Mouse (Mus musculus): ENCODE results near the gene Npas3. TPM values are rescaled to one million over a fixed set of nuclear protein-coding genes. Genes with fewer than 3 reads are reported as not detected.
A peak's percentile ranks its signal among the peaks of the same experiment; 100 is the strongest.

Gene Npas3
- polyA plus RNA-seq, 1 experiment from 2014 or later = 17.7 TPM

GRCm38 (mm10) chr12:53997141-53997540 lies 748.7 kb downstream of the Npas3 start:
- peaks cover 3% of the 10 kb centered on the region; the same call in 1 of the 2 replicates for H3K9me3 ChIP-seq (ENCODE audit: control insufficient read depth, low read length)
- no peak overlapping the region for H3K27ac ChIP-seq (ENCODE audit: low read length)
- H3K9ac ChIP-seq (replicated peaks; ENCODE audit: low read depth, low read length) = no peak overlapping the region
- no peaks in the 10 kb centered on the region for H3K27me3 ChIP-seq (replicated peaks; ENCODE audit: control insufficient read depth, insufficient read depth, low read length)
- H3K36me3 ChIP-seq (ENCODE audit: control insufficient read depth, insufficient read depth) = no peaks in the 10 kb centered on the region
- H3K4me3 ChIP-seq (replicated peaks; ENCODE audit: low read length) = no peak overlapping the region
- H3K4me2 ChIP-seq (ENCODE audit: low read length) = no peak overlapping the region
- no peaks in the 10 kb centered on the region for H3K4me1 ChIP-seq (replicated peaks; ENCODE audit: control insufficient read depth, insufficient read depth, low read length)
- ATAC-seq = no peak
- 91% methylated on average over 3 of the region's 3 CpGs for WGBS

GRCm38 (mm10) chr12:53999647-54000637 lies 751.5 kb downstream of the Npas3 start:
- no peaks in the 10 kb centered on the region for H3K27me3 ChIP-seq (replicated peaks; ENCODE audit: control insufficient read depth, insufficient read depth, low read length)
- no peaks in the 10 kb centered on the region for H3K4me1 ChIP-seq (replicated peaks; ENCODE audit: control insufficient read depth, insufficient read depth, low read length)
- no peaks in the 10 kb centered on the region for H3K36me3 ChIP-seq (ENCODE audit: control insufficient read depth, insufficient read depth)
- no peak for ATAC-seq
- no peak overlapping the region for H3K9ac ChIP-seq (replicated peaks; ENCODE audit: low read depth, low read length)
- H3K4me3 ChIP-seq (replicated peaks; ENCODE audit: low read length) = no peak overlapping the region
- H3K9me3 ChIP-seq (ENCODE audit: control insufficient read depth, low read length) = no peaks in the 10 kb centered on the region
- H3K4me2 ChIP-seq (ENCODE audit: low read length) = no peak overlapping the region
- no peak overlapping the region for H3K27ac ChIP-seq (ENCODE audit: low read length)
- 52% methylated on average over 15 of the region's 15 CpGs for WGBS

GRCm38 (mm10) chr12:54002496-54002895 lies 754.0 kb downstream of the Npas3 start:
- Histone ChIP-seq H3K27me3 (replicated peaks; ENCODE audit: control insufficient read depth, insufficient read depth, low read length) (no peaks in the 10 kb centered on the region), H3K9me3 (ENCODE audit: control insufficient read depth, low read length) (no peaks in the 10 kb centered on the region), H3K4me2 (ENCODE audit: low read length) (no peak overlapping the region), H3K27ac (ENCODE audit: low read length) (no peak overlapping the region), H3K4me1 (replicated peaks; ENCODE audit: control insufficient read depth, insufficient read depth, low read length) (no peaks in the 10 kb centered on the region), H3K4me3 (replicated peaks; ENCODE audit: low read length) (no peak overlapping the region), H3K36me3 (ENCODE audit: control insufficient read depth, insufficient read depth) (no peaks in the 10 kb centered on the region), H3K9ac (replicated peaks; ENCODE audit: low read depth, low read length) (no peak overlapping the region)
- no peak for ATAC-seq
- 82% methylated on average over 4 of the region's 4 CpGs for WGBS

- WGBS = 71% methylated on average over 8 of the region's 8 CpGs
- H3K9ac ChIP-seq (replicated peaks; ENCODE audit: low read depth, low read length) = no peak overlapping the region
- ATAC-seq = no peak
- H3K36me3 ChIP-seq (ENCODE audit: control insufficient read depth, insufficient read depth) = no peaks in the 10 kb centered on the region
- no peaks in the 10 kb centered on the region for H3K27me3 ChIP-seq (replicated peaks; ENCODE audit: control insufficient read depth, insufficient read depth, low read length)
- no peak overlapping the region for H3K27ac ChIP-seq (ENCODE audit: low read length)
- H3K4me3 ChIP-seq (replicated peaks; ENCODE audit: low read length) = no peak overlapping the region
- H3K9me3 ChIP-seq (ENCODE audit: control insufficient read depth, low read length) = no peaks in the 10 kb centered on the region
- H3K4me2 ChIP-seq (ENCODE audit: low read length) = no peak overlapping the region
- H3K4me1 ChIP-seq (replicated peaks; ENCODE audit: control insufficient read depth, insufficient read depth, low read length) = no peaks in the 10 kb centered on the region
Measured at GRCm38 (mm10) chr12:54004606-54005005, 756.1 kb downstream of the Npas3 start.

GRCm38 (mm10) chr12:54005546-54005945 lies 757.1 kb downstream of the Npas3 start:
- WGBS = 85% methylated on average over 4 of the region's 4 CpGs
- no peaks in the 10 kb centered on the region for H3K36me3 ChIP-seq (ENCODE audit: control insufficient read depth, insufficient read depth)
- H3K9me3 ChIP-seq (ENCODE audit: control insufficient read depth, low read length) = no peaks in the 10 kb centered on the region
- no peak overlapping the region for H3K9ac ChIP-seq (replicated peaks; ENCODE audit: low read depth, low read length)
- no peak overlapping the region for H3K4me2 ChIP-seq (ENCODE audit: low read length)
- no peak for ATAC-seq
- H3K27me3 ChIP-seq (replicated peaks; ENCODE audit: control insufficient read depth, insufficient read depth, low read length) = no peaks in the 10 kb centered on the region
- no peak overlapping the region for H3K4me3 ChIP-seq (replicated peaks; ENCODE audit: low read length)
- H3K4me1 ChIP-seq (replicated peaks; ENCODE audit: control insufficient read depth, insufficient read depth, low read length) = no peaks in the 10 kb centered on the region
- no peak overlapping the region for H3K27ac ChIP-seq (ENCODE audit: low read length)

GRCm38 (mm10) chr12:54015304-54015703 lies 766.8 kb downstream of the Npas3 start:
- no peak for ATAC-seq
- no peaks in the 10 kb centered on the region for H3K27me3 ChIP-seq (replicated peaks; ENCODE audit: control insufficient read depth, insufficient read depth, low read length)
- no peaks in the 10 kb centered on the region for H3K9me3 ChIP-seq (ENCODE audit: control insufficient read depth, low read length)

GRCm38 (mm10) chr12:54017949-54018348 lies 769.5 kb downstream of the Npas3 start:
- Histone ChIP-seq H3K36me3 (ENCODE audit: control insufficient read depth, insufficient read depth) (no peaks in the 10 kb centered on the region), H3K9ac (replicated peaks; ENCODE audit: low read depth, low read length) (no peak overlapping the region), H3K27ac (ENCODE audit: low read length) (no peak overlapping the region), H3K4me2 (ENCODE audit: low read length) (no peak overlapping the region), H3K9me3 (ENCODE audit: control insufficient read depth, low read length) (no peaks in the 10 kb centered on the region), H3K27me3 (replicated peaks; ENCODE audit: control insufficient read depth, insufficient read depth, low read length) (no peaks in the 10 kb centered on the region), H3K4me3 (replicated peaks; ENCODE audit: low read length) (no peak overlapping the region), H3K4me1 (replicated peaks; ENCODE audit: control insufficient read depth, insufficient read depth, low read length) (no peaks in the 10 kb centered on the region; the same call in 1 of the 2 replicates)
- ATAC-seq = no peak
- 47% methylated on average over 8 of the region's 8 CpGs for whole genome bisulfite sequencing

More at GRCm38 (mm10) chr12:54015304-54015703, 766.8 kb downstream of the Npas3 start:
- H3K36me3 ChIP-seq (ENCODE audit: control insufficient read depth, insufficient read depth) = no peaks in the 10 kb centered on the region
- H3K4me1 ChIP-seq (replicated peaks; ENCODE audit: control insufficient read depth, insufficient read depth, low read length) = no peaks in the 10 kb centered on the region; the same call in 1 of the 2 replicates
- H3K9ac ChIP-seq (replicated peaks; ENCODE audit: low read depth, low read length) = no peak overlapping the region
- H3K4me2 ChIP-seq (ENCODE audit: low read length) = no peak overlapping the region
- H3K27ac ChIP-seq (ENCODE audit: low read length) = no peak overlapping the region
- no peak overlapping the region for H3K4me3 ChIP-seq (replicated peaks; ENCODE audit: low read length)

GRCm38 (mm10) chr12:54019979-54020378 lies 771.5 kb downstream of the Npas3 start:
- peak; percentile 84 for ATAC-seq
- WGBS = 48% methylated on average over 8 of the region's 8 CpGs
- peak overlapping the region; percentile 56 for H3K27ac ChIP-seq (ENCODE audit: low read length)

GRCm38 (mm10) chr12:54034666-54035346 lies 786.3 kb downstream of the Npas3 start:
- Histone ChIP-seq H3K27me3 (replicated peaks; ENCODE audit: control insufficient read depth, insufficient read depth, low read length) (no peaks in the 10 kb centered on the region), H3K36me3 (ENCODE audit: control insufficient read depth, insufficient read depth) (no peaks in the 10 kb centered on the region), H3K4me2 (ENCODE audit: low read length) (0 out of 2 replicates have a peak overlapping the region, but pooled peaks have one; percentile 16), H3K27ac (ENCODE audit: low read length) (peak overlapping the region; percentile 10), H3K4me1 (replicated peaks; ENCODE audit: control insufficient read depth, insufficient read depth, low read length) (peaks cover 34% of the 10 kb centered on the region), H3K9ac (replicated peaks; ENCODE audit: low read depth, low read length) (0 out of 2 replicates have a peak overlapping the region, but pooled peaks have one; percentile 11), H3K9me3 (ENCODE audit: control insufficient read depth, low read length) (no peaks in the 10 kb centered on the region), H3K4me3 (replicated peaks; ENCODE audit: low read length) (no peak overlapping the region)
- peak; percentile 96 for ATAC-seq
- WGBS = 5% methylated on average over 8 of the region's 8 CpGs

More at GRCm38 (mm10) chr12:54019979-54020378, 771.5 kb downstream of the Npas3 start:
- no peaks in the 10 kb centered on the region for H3K9me3 ChIP-seq (ENCODE audit: control insufficient read depth, low read length)
- H3K4me3 ChIP-seq (replicated peaks; ENCODE audit: low read length) = no peak overlapping the region
- H3K4me1 ChIP-seq (replicated peaks; ENCODE audit: control insufficient read depth, insufficient read depth, low read length) = no peaks in the 10 kb centered on the region; the same call in 1 of the 2 replicates
- H3K36me3 ChIP-seq (ENCODE audit: control insufficient read depth, insufficient read depth) = no peaks in the 10 kb centered on the region
- H3K4me2 ChIP-seq (ENCODE audit: low read length) = no peak overlapping the region
- no peak overlapping the region for H3K9ac ChIP-seq (replicated peaks; ENCODE audit: low read depth, low read length)
- no peaks in the 10 kb centered on the region for H3K27me3 ChIP-seq (replicated peaks; ENCODE audit: control insufficient read depth, insufficient read depth, low read length)

Measured in forebrain, embryonic 16.5 days (tissue).